Mouse (Mus musculus) neural tube, embryonic 14.5 days (tissue): ENCODE data around the gene Slc6a21. TPM values are rescaled to one million over a fixed set of nuclear protein-coding genes. Genes with fewer than 3 reads are reported as not detected.

ENCODE experiments used
- ATAC-seq: fragments of 200-750 bp; cut with Nextera tagmentation; 2 replicates; pipeline ENCODE4 v1.8.0; 2017; ENCODE audit warnings: low read depth, mild to moderate bottlenecking, moderate TSS enrichment, moderate library complexity
- H3K27ac ChIP-seq: fragments of 300-500 bp; sonication (generic); 2 replicates; pipeline ENCODE4 v1.5.1; 2014; ENCODE audit warnings: low read depth, mild to moderate bottlenecking, control low read depth, low read length, moderate library complexity, mixed read lengths
- H3K27me3 ChIP-seq: fragments of 300-500 bp; sonication (generic); 2 replicates; pipeline ENCODE4 v1.6.1; 2014; ENCODE audit warnings: low read length; ENCODE audit not compliant: control insufficient read depth, insufficient read depth
- H3K36me3 ChIP-seq: fragments of 300-500 bp; sonication (generic); 2 replicates; pipeline ENCODE4 v1.6.1; 2014; ENCODE audit warnings: low read length, mixed read lengths; ENCODE audit not compliant: control insufficient read depth, insufficient read depth
- H3K4me1 ChIP-seq: fragments of 300-500 bp; sonication (generic); 2 replicates; pipeline ENCODE4 v1.6.1; 2014; ENCODE audit warnings: low read length; ENCODE audit not compliant: control insufficient read depth, insufficient read depth
- H3K4me2 ChIP-seq: fragments of 300-500 bp; sonication (generic); 2 replicates; pipeline ENCODE4 v1.6.1; 2014; ENCODE audit warnings: mild to moderate bottlenecking, low read depth, low read length, control low read depth
- H3K4me3 ChIP-seq: fragments of 300-500 bp; sonication (generic); 2 replicates; pipeline ENCODE4 v1.5.1; 2014; ENCODE audit warnings: low read depth, low read length, control low read depth, mixed read lengths
- H3K9ac ChIP-seq: fragments of 300-500 bp; sonication (generic); replicated peaks from 2 replicates; pipeline ENCODE4 v1.6.1; 2014; ENCODE audit warnings: low read depth, mild to moderate bottlenecking, control low read depth, low read length, mixed read lengths
- H3K9me3 ChIP-seq: fragments of 300-500 bp; sonication (generic); 2 replicates; pipeline ENCODE4 v1.6.1; 2016; ENCODE audit warnings: low read length; ENCODE audit not compliant: control insufficient read depth
- WGBS: fragments of 180-500 bp; shearing (Covaris S2); extraction: QIAGEN DNeasy Blood & Tissue Kit; methylation state at CpG from one replicate; pipeline ENCODE4 v1.1.7; 2014; 5-methylcytosine and 5-hydroxymethylcytosine counted together
- polyA plus RNA-seq: library from polyadenylated mRNA; unstranded; fragments of >200 nt; fragmentation: Nextera tagmentation; extraction: Ambion mirVana; gene quantifications from 2 replicates; pipeline ENCODE4 v1.2.1, GENCODE M21; 2014

Gene Slc6a21
- polyA plus RNA-seq, 1 experiment from 2014 or later = not detected

DNA sequence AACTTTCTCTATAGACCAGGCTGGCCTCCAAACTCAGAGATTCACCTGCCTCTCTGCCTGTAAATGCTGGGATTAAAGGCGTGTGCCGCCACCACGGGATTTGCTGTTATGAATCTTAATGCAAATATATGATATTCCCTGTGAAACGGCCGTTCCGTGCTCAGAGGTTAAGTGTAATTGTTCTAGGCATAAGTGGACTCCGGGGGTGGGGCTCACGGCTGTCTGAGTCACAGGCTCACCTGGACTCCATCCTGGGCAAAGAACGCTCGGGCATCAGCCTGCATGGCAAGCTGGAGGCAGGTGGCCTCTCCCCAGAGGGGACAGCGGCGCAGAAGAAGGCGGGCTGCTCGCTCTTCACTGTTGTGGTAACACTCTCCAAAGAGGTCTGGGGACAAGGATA, 39.2 kb downstream of the Slc6a21 start:
- WGBS = 94% methylated on average over 14 of the region's 14 CpGs
- H3K36me3 ChIP-seq = no peaks in the 10 kb centered on the region
- H3K4me3 ChIP-seq = no peak overlapping the region
- ATAC-seq = no peak
- H3K9ac ChIP-seq = no peak overlapping the region
- no peaks in the 10 kb centered on the region for H3K9me3 ChIP-seq
- H3K4me1 ChIP-seq = 0 out of 2 replicates have a peak, but pooled peaks cover 6% of the 10 kb centered on the region
- H3K4me2 ChIP-seq = no peak overlapping the region
- no peaks in the 10 kb centered on the region for H3K27me3 ChIP-seq
- H3K27ac ChIP-seq = no peak overlapping the region

DNA sequence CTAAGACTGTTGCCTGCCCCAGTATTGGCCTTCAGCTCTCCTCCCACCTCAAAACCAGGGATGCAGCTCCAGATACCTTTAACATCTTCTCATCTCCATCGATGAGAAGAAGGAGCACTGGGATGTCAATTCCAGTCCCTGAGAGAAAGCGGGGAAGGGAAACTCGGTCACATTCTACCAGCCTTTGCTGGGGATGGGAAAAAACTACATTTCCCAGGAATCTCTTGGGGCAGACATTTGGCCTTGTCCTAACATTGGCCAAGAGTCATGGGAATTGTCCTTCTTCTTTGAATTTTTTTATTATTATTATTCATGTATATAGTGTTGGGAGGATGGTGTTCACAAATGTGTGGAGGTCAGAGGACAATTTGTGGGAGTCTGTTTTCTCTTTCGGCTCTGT, 44.9 kb downstream of the Slc6a21 start:
- Histone ChIP-seq H3K4me1 (no peaks in the 10 kb centered on the region), H3K36me3 (no peaks in the 10 kb centered on the region), H3K4me2 (no peak overlapping the region), H3K4me3 (no peak overlapping the region), H3K27ac (no peak overlapping the region), H3K9ac (no peak overlapping the region), H3K9me3 (no peaks in the 10 kb centered on the region), H3K27me3 (no peaks in the 10 kb centered on the region)
- WGBS = 92% methylated on average over 4 of the region's 4 CpGs
- ATAC-seq = no peak

DNA sequence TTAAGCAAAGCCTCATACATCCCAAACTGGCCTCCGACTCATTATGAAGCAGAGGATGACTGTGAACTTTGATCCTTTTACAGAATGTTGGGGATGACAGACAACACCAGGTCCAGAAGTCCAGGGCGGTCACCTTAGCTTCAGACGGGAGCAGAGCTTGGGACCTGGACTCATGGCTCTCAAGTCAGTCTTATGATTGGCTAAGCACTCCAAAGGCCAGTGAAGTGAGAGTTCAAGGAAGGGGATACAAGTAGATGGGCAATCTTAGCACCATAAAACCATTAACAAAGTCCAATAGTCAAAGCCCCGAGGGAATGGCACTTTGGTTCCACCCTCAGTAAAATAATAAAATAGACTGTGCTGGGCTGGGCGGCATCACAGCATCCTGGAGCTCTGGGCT, 45.8 kb downstream of the Slc6a21 start:
- Histone ChIP-seq H3K4me2 (no peak overlapping the region), H3K36me3 (no peaks in the 10 kb centered on the region), H3K27ac (no peak overlapping the region), H3K27me3 (no peaks in the 10 kb centered on the region), H3K9ac (no peak overlapping the region), H3K9me3 (no peaks in the 10 kb centered on the region), H3K4me3 (no peak overlapping the region), H3K4me1 (no peaks in the 10 kb centered on the region)
- no peak for ATAC-seq
- WGBS = 30% methylated on average over 5 of the region's 5 CpGs

DNA sequence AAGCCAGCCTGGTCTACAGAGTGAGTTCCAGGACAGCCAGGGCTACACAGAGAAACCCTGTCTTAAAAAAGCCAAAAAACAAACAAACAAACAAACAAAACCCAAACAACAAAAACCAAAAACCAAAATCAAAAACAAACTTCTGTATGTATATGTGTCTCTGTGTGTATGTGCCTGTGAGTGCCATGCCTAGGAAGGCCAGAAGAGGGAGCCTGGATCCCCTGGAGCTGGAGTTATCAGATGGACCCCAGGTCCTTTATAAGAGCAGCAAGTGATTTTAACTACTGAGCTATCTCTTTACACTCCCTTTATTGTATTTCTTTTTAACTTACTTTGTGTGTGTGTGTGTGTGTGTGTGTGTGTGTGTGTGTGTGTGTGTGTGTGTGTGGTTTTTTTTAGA, 48.5 kb downstream of the Slc6a21 start:
- H3K27ac ChIP-seq = no peak overlapping the region
- no peak overlapping the region for H3K9ac ChIP-seq
- H3K9me3 ChIP-seq = no peaks in the 10 kb centered on the region
- H3K4me1 ChIP-seq = no peaks in the 10 kb centered on the region
- no peaks in the 10 kb centered on the region for H3K27me3 ChIP-seq
- H3K4me2 ChIP-seq = no peak overlapping the region
- no peak for ATAC-seq
- H3K36me3 ChIP-seq = no peaks in the 10 kb centered on the region
- H3K4me3 ChIP-seq = no peak overlapping the region

DNA sequence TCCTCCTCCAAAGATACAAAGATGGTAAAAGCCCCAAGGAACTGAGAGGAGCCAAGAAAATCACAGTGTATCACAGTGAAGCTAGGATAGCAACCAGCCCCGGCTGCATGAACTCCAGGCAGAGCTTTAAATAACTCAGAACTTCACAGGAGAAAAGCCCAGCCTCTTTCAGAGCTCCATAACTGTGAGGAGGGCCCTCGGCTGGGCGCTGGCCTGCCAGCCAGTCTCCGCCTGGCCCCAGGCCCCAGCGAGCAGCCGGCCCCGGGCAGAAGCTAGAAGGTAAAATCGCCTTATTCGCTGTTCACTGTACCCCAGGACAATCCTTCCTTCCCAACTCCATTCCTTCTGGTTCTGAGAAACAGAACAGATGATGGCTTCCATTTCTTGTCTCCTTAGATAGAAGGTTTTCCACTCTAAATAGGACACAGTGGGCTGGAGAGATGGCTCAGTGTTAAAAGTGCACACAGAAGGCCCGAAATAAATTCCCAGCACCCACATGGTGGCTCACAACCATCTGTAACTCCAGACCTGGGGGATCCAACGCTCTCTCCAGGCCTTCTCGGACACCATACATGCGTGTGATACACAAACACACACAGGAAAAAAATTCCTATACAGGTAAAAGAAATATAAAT, 51.6 kb downstream of the Slc6a21 start:
- Histone ChIP-seq H3K9ac (no peak overlapping the region), H3K36me3 (no peaks in the 10 kb centered on the region), H3K27me3 (no peaks in the 10 kb centered on the region), H3K27ac (no peak overlapping the region), H3K4me2 (no peak overlapping the region), H3K4me1 (peaks cover 11% of the 10 kb centered on the region; the same call in 1 of the 2 replicates), H3K4me3 (no peak overlapping the region), H3K9me3 (no peaks in the 10 kb centered on the region)
- WGBS = 76% methylated on average over 13 of the region's 13 CpGs
- ATAC-seq = no peak

DNA sequence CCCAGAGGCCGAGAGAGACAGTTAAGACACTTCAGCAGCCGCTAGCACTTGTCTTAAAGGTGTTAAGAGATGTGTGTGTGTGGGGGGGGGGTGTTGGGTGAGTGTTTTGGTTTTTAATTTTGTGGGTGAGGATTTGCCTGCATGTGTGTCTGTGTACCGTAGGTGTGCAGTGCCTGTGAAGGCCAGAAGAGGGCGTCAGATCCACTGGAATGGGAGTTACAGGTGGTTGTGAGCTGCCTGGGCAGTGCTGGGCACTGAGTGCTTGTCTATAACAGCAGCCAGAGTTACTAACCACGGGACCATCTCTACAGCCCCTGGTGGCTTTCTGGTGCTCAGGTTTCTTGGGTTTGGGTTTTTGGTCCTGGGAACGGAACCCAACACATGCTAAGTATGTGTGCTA, 54.2 kb downstream of the Slc6a21 start:
- H3K4me2 ChIP-seq = no peak overlapping the region
- H3K4me3 ChIP-seq = no peak overlapping the region
- no peaks in the 10 kb centered on the region for H3K36me3 ChIP-seq
- H3K27me3 ChIP-seq = no peaks in the 10 kb centered on the region
- no peaks in the 10 kb centered on the region for H3K9me3 ChIP-seq
- 87% methylated on average over 6 of the region's 6 CpGs for WGBS
- no peak for ATAC-seq
- H3K9ac ChIP-seq = no peak overlapping the region
- H3K4me1 ChIP-seq = peaks cover 11% of the 10 kb centered on the region; the same call in 1 of the 2 replicates
- H3K27ac ChIP-seq = no peak overlapping the region

DNA sequence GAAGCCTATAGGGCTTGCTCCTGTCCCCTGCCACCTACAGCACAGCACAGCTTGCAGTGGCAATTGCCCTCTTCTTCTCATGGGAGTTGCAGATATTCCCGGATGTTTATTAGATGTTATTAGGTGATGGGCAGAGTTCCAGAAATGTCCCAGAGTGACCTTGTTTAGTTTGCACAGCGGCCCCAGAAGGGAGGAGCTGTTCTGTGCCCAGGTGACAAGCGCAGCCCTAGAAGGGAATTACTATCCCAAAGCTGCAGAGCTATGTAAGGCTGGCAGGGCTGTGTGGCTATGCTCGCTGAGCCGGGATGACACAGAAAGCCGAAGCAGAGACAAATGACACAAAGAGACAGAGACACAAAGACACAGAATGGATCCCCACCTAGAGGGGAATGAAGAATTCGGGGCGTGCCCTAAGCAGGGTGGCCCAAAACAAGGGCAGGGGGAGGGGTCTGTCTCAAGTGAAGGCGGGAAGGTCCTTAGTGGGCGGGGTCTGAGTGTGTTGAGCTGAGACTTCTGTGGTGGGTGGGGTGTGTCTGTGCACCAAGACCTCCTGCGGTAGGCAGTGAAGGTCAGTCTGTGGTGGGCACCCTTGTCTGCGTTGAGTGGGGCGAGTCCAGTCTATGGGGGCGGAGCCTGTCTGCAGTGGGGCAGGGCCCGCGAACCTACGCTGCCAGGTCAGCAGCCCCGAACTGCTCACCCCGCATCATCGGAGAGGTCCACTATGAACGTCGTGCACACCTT, 55.5 kb downstream of the Slc6a21 start:
- WGBS = 3% methylated on average over 22 of the region's 22 CpGs
- H3K4me2 ChIP-seq = peak overlapping the region; percentile 91
- ATAC-seq = peak; percentile 58; the same call in 1 of the 2 replicates
- peaks cover 11% of the 10 kb centered on the region; the same call in 1 of the 2 replicates for H3K4me1 ChIP-seq
- no peaks in the 10 kb centered on the region for H3K27me3 ChIP-seq
- H3K4me3 ChIP-seq = peak overlapping the region; percentile 51
- H3K9me3 ChIP-seq = no peaks in the 10 kb centered on the region
- no peak overlapping the region for H3K27ac ChIP-seq
- peak overlapping the region; percentile 53 for H3K9ac ChIP-seq
- H3K36me3 ChIP-seq = no peaks in the 10 kb centered on the region

DNA sequence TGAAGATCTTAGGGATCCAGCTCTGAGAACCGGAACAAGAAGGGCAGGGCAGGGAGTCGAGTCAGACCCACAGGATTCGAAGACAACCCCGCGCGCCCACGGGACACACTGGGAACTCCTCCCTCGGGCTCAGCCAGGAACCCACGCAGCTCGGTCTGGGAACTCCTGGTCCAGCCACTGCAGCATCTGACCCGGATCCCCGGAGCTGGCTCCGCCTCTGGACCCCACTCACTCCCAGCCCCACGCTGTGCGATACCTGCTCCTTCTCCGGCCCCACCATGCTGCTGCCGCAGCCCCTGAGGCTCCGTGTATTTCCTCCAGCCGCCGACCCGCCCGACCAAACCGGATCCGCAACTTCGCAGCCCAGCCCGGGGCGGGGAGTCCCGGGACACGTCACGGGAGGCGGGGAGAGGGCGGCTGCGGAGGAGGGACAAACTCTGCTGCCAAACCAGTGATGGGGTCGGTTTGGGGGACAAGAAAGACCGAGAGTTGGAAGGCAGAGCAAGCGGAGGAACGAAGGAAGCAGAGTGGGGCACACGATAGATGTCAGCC, 56.2 kb downstream of the Slc6a21 start, which contains the start of gene Trpm4:
Trpm4 (minus strand) TSS at position 350 of the 552 bp plus-strand sequence.
- ATAC-seq = peak; percentile 59; the same call in 1 of the 2 replicates
- Histone ChIP-seq H3K36me3 (no peaks in the 10 kb centered on the region), H3K27ac (peak within 1 kb of the TSS; percentile 22; the same call in 1 of the 2 replicates), H3K4me2 (peak within 1 kb of the TSS; percentile 91), H3K4me1 (peaks cover 11% of the 10 kb centered on the region; the same call in 1 of the 2 replicates), H3K9ac (peak within 1 kb of the TSS; percentile 53), H3K4me3 (peak within 1 kb of the TSS; percentile 51), H3K27me3 (no peaks in the 10 kb centered on the region), H3K9me3 (no peaks in the 10 kb centered on the region)
- under 1% methylated on average over 38 of the region's 38 CpGs for WGBS

DNA sequence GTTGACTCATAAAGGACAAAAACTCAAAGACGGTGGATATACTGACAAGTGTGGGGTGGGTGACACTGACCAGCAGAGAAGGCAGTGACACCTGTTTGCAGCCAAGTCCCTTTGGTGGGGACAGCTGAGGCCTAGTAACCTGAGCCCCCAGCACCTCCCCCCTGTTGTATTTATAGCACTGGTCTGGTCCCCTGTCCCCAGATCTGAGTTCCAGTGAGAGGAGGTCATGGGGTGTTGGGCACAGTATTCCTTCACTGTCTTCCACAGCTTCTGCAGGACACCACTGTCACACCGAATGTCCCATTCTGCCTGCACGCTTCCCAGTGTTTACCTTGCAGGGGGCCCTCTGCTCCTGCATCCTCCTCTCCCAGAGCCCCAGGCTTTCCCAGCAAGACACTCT, 57.3 kb downstream of the Slc6a21 start:
- H3K4me2 ChIP-seq = no peak overlapping the region
- no peak for ATAC-seq
- no peak overlapping the region for H3K4me3 ChIP-seq
- 32% methylated on average over 3 of the region's 3 CpGs for WGBS
- H3K4me1 ChIP-seq = peaks cover 17% of the 10 kb centered on the region; the same call in 1 of the 2 replicates
- H3K27ac ChIP-seq = no peak overlapping the region
- H3K27me3 ChIP-seq = no peaks in the 10 kb centered on the region
- H3K9ac ChIP-seq = no peak overlapping the region
- no peaks in the 10 kb centered on the region for H3K36me3 ChIP-seq
- no peaks in the 10 kb centered on the region for H3K9me3 ChIP-seq
